Mouse (Mus musculus): ENCODE measurements around the gene Rere. TPM values are rescaled to one million over a fixed set of nuclear protein-coding genes. Genes with fewer than 3 reads are reported as not detected.

The Rere gene
- total RNA-seq, 1 experiment: 21.7 TPM

DNA sequence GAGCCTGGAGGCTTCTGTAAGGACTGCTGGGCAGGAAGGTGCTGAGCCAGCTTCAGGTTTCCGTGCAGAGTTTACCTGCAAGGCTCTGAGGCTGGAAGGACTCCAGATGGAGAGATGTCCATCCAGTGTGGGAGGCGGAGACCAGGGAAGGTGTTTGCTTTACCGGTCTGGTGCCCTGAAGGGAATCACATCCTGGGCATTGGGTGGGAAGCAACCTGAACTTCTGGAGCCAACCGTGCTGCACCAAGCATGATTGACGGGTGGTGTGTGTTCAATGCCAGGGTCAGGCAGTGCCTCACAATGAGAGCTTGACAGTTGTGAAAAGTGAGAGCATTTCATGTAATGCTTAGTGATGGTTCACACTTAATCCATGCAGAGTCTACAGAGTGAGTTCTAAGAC, 32.5 kb upstream of the Rere start:
- in situ Hi-C loops (cut with MboI; ENCODE audit: low sequenced_read_pairs in 2 of 2, unreplicated experiment in 2 of 2): no loop called here
- TF ChIP-seq HCFC1 (IDR thresholded peaks at IDR 0.05; ENCODE audit: borderline replicate concordance, insufficient read depth, low read length) (no peak), MAFK (IDR thresholded peaks at IDR 0.05; ENCODE audit: insufficient read depth, low read depth, low read length) (no peak), ZNF384 (IDR thresholded peaks at IDR 0.05; ENCODE audit: low read depth, low read length) (no peak), CHD2 (IDR thresholded peaks at IDR 0.05; ENCODE audit: low read depth, low read length) (no peak), ZC3H11A (IDR thresholded peaks at IDR 0.05; ENCODE audit: borderline replicate concordance, low read depth, low read length) (no peak)
- H3K36me3 ChIP-seq (ENCODE audit: control insufficient read depth, insufficient read depth, low read length, poor library complexity, severe bottlenecking): peaks cover 49% of the 10 kb centered on the region

GRCm38 (mm10) chr4:150249731-150250270, 31.6 kb upstream of the Rere start:
- Histone ChIP-seq H3K4me1 (ENCODE audit: control insufficient read depth in 2 of 2, insufficient read depth in 2 of 2, low read length in 2 of 2, poor library complexity in 1 of 2) (peaks cover 2 to 7% of the 10 kb centered on the region in 2 experiments; a peak in 1 of 4 replicates), H3K9ac (ENCODE audit: insufficient read depth, low read depth, low read length, poor library complexity, severe bottlenecking) (no peak overlapping the region), H3K4me3 (ENCODE audit: insufficient read depth in 1 of 2, low read depth in 1 of 2, low read length in 2 of 2, poor library complexity in 1 of 2, severe bottlenecking in 1 of 2) (no peak overlapping the region), H3K36me3 (ENCODE audit: control insufficient read depth, insufficient read depth, low read length, poor library complexity, severe bottlenecking) (peaks cover 40% of the 10 kb centered on the region), H3K9me3 (ENCODE audit: control insufficient read depth, insufficient read depth, low read depth, low read length) (no peaks in the 10 kb centered on the region), H3K27ac (ENCODE audit: insufficient read depth, low read depth, low read length, poor library complexity, severe bottlenecking) (no peak overlapping the region)
- TF ChIP-seq MAFK (IDR thresholded peaks at IDR 0.05; ENCODE audit: insufficient read depth, low read depth, low read length) (no peak), ZNF384 (IDR thresholded peaks at IDR 0.05; ENCODE audit: low read depth, low read length) (no peak), ZC3H11A (IDR thresholded peaks at IDR 0.05; ENCODE audit: borderline replicate concordance, low read depth, low read length) (no peak), HCFC1 (IDR thresholded peaks at IDR 0.05; ENCODE audit: borderline replicate concordance, insufficient read depth, low read length) (no peak), CHD2 (IDR thresholded peaks at IDR 0.05; ENCODE audit: low read depth, low read length) (no peak)
- in situ Hi-C loops (cut with MboI; ENCODE audit: low sequenced_read_pairs in 2 of 2, unreplicated experiment in 2 of 2): no loop called here
- DNase-seq (ENCODE audit: low read depth, low spot score): no peak

More for the DNA sequence above, 32.5 kb upstream of the Rere start:
- no peak overlapping the region for H3K27ac ChIP-seq (ENCODE audit: insufficient read depth, low read depth, low read length, poor library complexity, severe bottlenecking)
- no peak overlapping the region for H3K9ac ChIP-seq (ENCODE audit: insufficient read depth, low read depth, low read length, poor library complexity, severe bottlenecking)
- H3K9me3 ChIP-seq (ENCODE audit: control insufficient read depth, insufficient read depth, low read depth, low read length): no peaks in the 10 kb centered on the region
- H3K4me1 ChIP-seq (ENCODE audit: control insufficient read depth in 2 of 2, insufficient read depth in 2 of 2, low read length in 2 of 2, poor library complexity in 1 of 2): peaks cover 2 to 7% of the 10 kb centered on the region in 2 experiments; a peak in 1 of 4 replicates
- no peak for DNase-seq (ENCODE audit: low read depth, low spot score)
- no peak overlapping the region for H3K4me3 ChIP-seq (ENCODE audit: insufficient read depth in 1 of 2, low read depth in 1 of 2, low read length in 2 of 2, poor library complexity in 1 of 2, severe bottlenecking in 1 of 2)

DNA sequence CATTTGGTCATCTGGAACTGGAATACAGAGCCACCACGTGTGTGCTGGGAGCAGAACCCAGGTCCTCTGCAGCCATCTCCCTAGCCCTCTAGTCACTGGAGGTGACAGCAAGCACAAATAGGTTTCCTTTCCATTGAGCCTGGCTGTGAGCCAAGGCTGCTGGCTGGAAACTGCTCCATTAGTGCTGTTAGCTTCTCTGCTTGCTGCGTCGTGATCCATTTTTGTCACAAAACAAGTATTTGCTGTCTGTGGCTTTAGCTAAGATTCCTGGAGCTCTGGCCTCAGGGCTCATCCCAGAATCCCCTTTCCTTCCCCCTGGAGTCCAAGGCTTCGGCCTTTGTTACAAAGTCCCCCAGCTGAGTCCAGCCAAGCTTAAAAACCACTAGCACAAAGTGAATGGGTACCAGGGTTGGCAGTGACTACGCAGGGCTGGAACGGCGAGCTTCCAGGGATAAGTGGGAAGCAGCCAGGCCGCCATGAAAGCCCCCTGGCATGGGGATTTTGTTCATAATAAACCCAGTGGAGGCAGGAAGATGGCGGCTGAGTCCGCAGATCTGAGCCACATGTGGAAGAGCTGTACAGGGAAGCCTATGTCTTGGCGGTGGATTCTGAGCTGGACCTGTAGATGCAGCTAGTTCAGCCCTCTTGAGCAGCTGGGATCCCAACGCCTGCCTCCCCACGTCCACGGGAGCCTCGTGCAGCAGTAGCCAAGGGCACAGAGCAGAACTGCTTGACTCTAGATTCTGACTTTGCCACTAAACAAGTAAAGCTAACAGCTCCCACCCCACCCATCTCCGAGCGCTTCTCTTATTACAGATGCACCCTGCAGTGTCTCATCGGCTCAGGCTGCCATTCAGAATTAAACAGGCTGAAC, 30.7 kb upstream of the Rere start:
- in situ Hi-C loops (cut with MboI; ENCODE audit: low sequenced_read_pairs in 2 of 2, unreplicated experiment in 2 of 2): no loop called here
- Histone ChIP-seq H3K9me3 (ENCODE audit: control insufficient read depth, insufficient read depth, low read depth, low read length) (no peaks in the 10 kb centered on the region), H3K4me3 (ENCODE audit: insufficient read depth in 1 of 2, low read depth in 1 of 2, low read length in 2 of 2, poor library complexity in 1 of 2, severe bottlenecking in 1 of 2) (no peak overlapping the region), H3K4me1 (ENCODE audit: control insufficient read depth in 2 of 2, insufficient read depth in 2 of 2, low read length in 2 of 2, poor library complexity in 1 of 2) (peaks cover 2 to 7% of the 10 kb centered on the region in 2 experiments; a peak in 1 of 4 replicates), H3K27ac (ENCODE audit: insufficient read depth, low read depth, low read length, poor library complexity, severe bottlenecking) (peak overlapping the region; percentile 61), H3K9ac (ENCODE audit: insufficient read depth, low read depth, low read length, poor library complexity, severe bottlenecking) (peak overlapping the region; percentile 36), H3K36me3 (ENCODE audit: control insufficient read depth, insufficient read depth, low read length, poor library complexity, severe bottlenecking) (peaks cover 32% of the 10 kb centered on the region)
- DNase-seq (ENCODE audit: low read depth, low spot score): no peak
- no peak for TF ChIP-seq CHD2 (IDR thresholded peaks at IDR 0.05; ENCODE audit: low read depth, low read length)
- no peak for TF ChIP-seq ZNF384 (IDR thresholded peaks at IDR 0.05; ENCODE audit: low read depth, low read length)
- TF ChIP-seq HCFC1 (IDR thresholded peaks at IDR 0.05; ENCODE audit: borderline replicate concordance, insufficient read depth, low read length): no peak
- no peak for TF ChIP-seq MAFK (IDR thresholded peaks at IDR 0.05; ENCODE audit: insufficient read depth, low read depth, low read length)
- TF ChIP-seq ZC3H11A (IDR thresholded peaks at IDR 0.05; ENCODE audit: borderline replicate concordance, low read depth, low read length): no peak

GRCm38 (mm10) chr4:150254416-150254815, 27.0 kb upstream of the Rere start:
- peaks cover 2% of the 10 kb centered on the region for H3K36me3 ChIP-seq (ENCODE audit: control insufficient read depth, insufficient read depth, low read length, poor library complexity, severe bottlenecking)
- peaks cover 3 to 23% of the 10 kb centered on the region in 2 experiments; a peak in 2 of 4 replicates for H3K4me1 ChIP-seq (ENCODE audit: control insufficient read depth in 2 of 2, insufficient read depth in 2 of 2, low read length in 2 of 2, poor library complexity in 1 of 2)
- H3K9ac ChIP-seq (ENCODE audit: insufficient read depth, low read depth, low read length, poor library complexity, severe bottlenecking): no peak overlapping the region
- in situ Hi-C loops (cut with MboI; ENCODE audit: low sequenced_read_pairs in 2 of 2, unreplicated experiment in 2 of 2): no loop called here
- TF ChIP-seq HCFC1 (IDR thresholded peaks at IDR 0.05; ENCODE audit: borderline replicate concordance, insufficient read depth, low read length) (no peak), MAFK (IDR thresholded peaks at IDR 0.05; ENCODE audit: insufficient read depth, low read depth, low read length) (no peak), ZC3H11A (IDR thresholded peaks at IDR 0.05; ENCODE audit: borderline replicate concordance, low read depth, low read length) (no peak), ZNF384 (IDR thresholded peaks at IDR 0.05; ENCODE audit: low read depth, low read length) (no peak), CHD2 (IDR thresholded peaks at IDR 0.05; ENCODE audit: low read depth, low read length) (no peak)
- DNase-seq (ENCODE audit: low read depth, low spot score): no peak
- H3K4me3 ChIP-seq (ENCODE audit: insufficient read depth in 1 of 2, low read depth in 1 of 2, low read length in 2 of 2, poor library complexity in 1 of 2, severe bottlenecking in 1 of 2): no peak overlapping the region
- H3K27ac ChIP-seq (ENCODE audit: insufficient read depth, low read depth, low read length, poor library complexity, severe bottlenecking): no peak overlapping the region
- H3K9me3 ChIP-seq (ENCODE audit: control insufficient read depth, insufficient read depth, low read depth, low read length): no peaks in the 10 kb centered on the region
